Mouse (Mus musculus) urinary bladder, postnatal 0 days (tissue): ENCODE measurements around the gene Vmn1r87. TPM values are rescaled to one million over a fixed set of nuclear protein-coding genes. Genes with fewer than 3 reads are reported as not detected.

Experiments
- polyA plus RNA-seq: library from polyadenylated mRNA; unstranded; fragments of >200 nt; fragmentation: Nextera tagmentation; extraction: Ambion mirVana; gene quantifications from 2 replicates; pipeline ENCODE4 v1.2.1, GENCODE M21; 2015

Vmn1r87 gene
- not detected in 2 replicates for polyA plus RNA-seq

DNA sequence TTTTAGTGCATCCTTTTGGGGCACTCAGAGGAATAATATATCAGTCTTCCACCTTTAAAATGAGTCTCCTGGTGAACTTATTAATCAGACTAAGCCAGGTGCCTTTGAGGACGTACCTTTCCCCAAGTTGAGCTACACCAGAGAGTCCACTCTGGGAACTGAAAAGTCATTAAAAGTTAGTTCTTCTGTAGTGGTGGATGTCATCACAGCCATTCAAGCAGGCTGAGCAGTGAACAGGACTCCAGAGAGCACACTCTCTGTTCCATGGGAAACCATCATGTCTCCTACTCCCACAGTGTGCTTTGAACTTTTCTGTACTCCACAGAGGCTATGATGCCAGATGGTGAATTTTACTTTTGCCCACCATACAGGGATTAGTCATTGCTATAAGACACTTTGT, at the start of gene Vmn1r87:
TSS of gene Vmn1r87 (minus strand) at position 101 of the 400 bp plus-strand sequence.

DNA sequence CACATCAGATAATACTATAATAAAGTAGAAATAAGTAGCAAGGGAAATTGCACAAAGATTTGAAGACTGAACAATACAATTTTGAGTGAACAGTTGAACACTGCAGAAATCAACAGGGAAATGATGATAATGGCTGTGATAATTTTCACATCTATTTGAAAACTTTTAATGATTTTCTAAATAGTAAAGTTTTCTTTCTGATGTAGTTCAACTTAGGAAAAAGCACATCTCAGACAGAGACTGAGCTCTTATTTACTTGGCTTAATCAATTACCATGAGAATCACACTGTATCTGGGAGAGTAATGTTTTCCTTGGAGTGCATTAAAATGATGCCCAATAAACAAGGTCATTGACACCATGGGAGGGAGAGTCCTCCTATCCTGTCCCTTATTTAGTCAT, 19.3 kb upstream of the Vmn1r87 start, which contains the start of gene Vmn1r88:
TSS of gene Vmn1r88 (plus strand) at position 301 of the 400 bp plus-strand sequence.

DNA sequence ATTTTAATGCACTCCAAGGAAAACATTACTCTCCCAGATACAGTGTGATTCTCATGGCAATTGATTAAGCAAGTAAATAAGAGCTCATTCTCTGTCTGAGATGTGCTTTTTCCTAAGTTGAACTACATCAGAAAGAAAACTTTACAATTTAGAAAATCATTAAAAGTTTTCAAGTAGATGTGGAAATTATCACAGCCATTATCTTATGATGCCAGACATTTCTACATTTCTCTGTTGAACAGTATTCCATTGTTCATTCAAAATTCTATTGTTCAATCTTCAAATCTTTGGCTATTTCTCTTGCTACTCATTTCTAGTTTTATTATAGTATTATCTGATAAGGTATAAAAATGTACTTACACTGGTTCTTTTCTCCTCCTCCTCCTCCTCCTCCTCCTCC, 20.1 kb downstream of the Vmn1r87 start, which contains the start of gene Vmn1r86:
TSS of gene Vmn1r86 (minus strand) at position 101 of the 400 bp plus-strand sequence.

DNA sequence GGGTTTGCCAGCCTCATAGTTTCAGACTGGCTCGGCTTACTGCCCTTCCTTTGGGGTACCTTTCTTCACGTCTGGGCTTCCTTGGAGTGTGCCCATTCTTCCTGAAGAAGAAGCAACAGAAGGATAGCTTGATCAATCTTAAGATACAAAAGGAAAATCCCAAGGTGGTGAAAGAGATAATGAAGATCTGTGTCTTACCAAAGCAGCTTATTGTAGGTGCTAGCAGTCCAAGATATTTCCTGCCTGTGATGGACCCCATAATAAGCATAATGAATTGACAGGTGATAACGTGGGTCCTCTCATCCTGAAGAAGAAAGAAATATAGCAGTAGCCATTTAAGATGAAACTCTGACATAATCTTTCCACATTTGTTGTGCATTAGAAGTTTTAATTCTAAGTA, 44.9 kb downstream of the Vmn1r87 start, which contains the start of gene Vmn1r85:
TSS of gene Vmn1r85 (minus strand) at position 101 of the 400 bp plus-strand sequence.

Other genes starting within 250 kb of the Vmn1r87 start
- gene Zscan22, start 242.3 kb downstream of the Vmn1r87 start, polyA plus RNA-seq, result 5.3 and 5.7 TPM in 2 replicates
- gene Rps5, start 217.9 kb downstream of the Vmn1r87 start, polyA plus RNA-seq, result 736 and 897 TPM in 2 replicates
- 1.3 and 1.9 TPM in 2 replicates for gene Rnf225, start 212.7 kb downstream of the Vmn1r87 start, polyA plus RNA-seq
- 5.2 and 5.5 TPM in 2 replicates for gene Zfp324, start 174.3 kb downstream of the Vmn1r87 start, polyA plus RNA-seq
- gene Zfp446, start 162.3 kb downstream of the Vmn1r87 start, polyA plus RNA-seq, result 2.6 and 2.9 TPM in 2 replicates
- gene Slc27a5, start 142.0 kb downstream of the Vmn1r87 start, polyA plus RNA-seq, result 0.08 TPM in 1 of 2 replicates, not detected in the other
- gene Trim28, start 141.0 kb downstream of the Vmn1r87 start, polyA plus RNA-seq, result 89.6 and 97.6 TPM in 2 replicates
- gene Zbtb45, start 130.1 kb downstream of the Vmn1r87 start, polyA plus RNA-seq, result 7.3 and 8.5 TPM in 2 replicates
- 211 and 212 TPM in 2 replicates for gene Chmp2a, start 105.3 kb downstream of the Vmn1r87 start, polyA plus RNA-seq
- gene Ube2m, start 101.9 kb downstream of the Vmn1r87 start, polyA plus RNA-seq, result 90.5 and 91.6 TPM in 2 replicates
- gene Mzf1, start 85.4 kb downstream of the Vmn1r87 start, polyA plus RNA-seq, result 0.90 and 1.4 TPM in 2 replicates
- gene Vmn1r85, start 45.0 kb downstream of the Vmn1r87 start, polyA plus RNA-seq, result not detected in 2 replicates
- not detected in 2 replicates for gene Vmn1r86, start 20.2 kb downstream of the Vmn1r87 start, polyA plus RNA-seq
- not detected in 2 replicates for gene Vmn1r88, start 19.4 kb upstream of the Vmn1r87 start, polyA plus RNA-seq
- not detected in 2 replicates for gene Vmn1r89, start 72.9 kb upstream of the Vmn1r87 start, polyA plus RNA-seq
- gene Lig1, start 137.1 kb upstream of the Vmn1r87 start, polyA plus RNA-seq, result 28.3 and 35.2 TPM in 2 replicates
- 3.8 and 4.8 TPM in 2 replicates for gene Zswim9, start 138.6 kb upstream of the Vmn1r87 start, polyA plus RNA-seq
- gene Pla2g4c, start 184.5 kb upstream of the Vmn1r87 start, polyA plus RNA-seq, result 0.11 and 0.15 TPM in 2 replicates